Mouse (Mus musculus): ENCODE measurements at regions not wholly inside any gene's neighbourhood (a gene's known extent, or its start where the extent isn't known, plus 50 kb on each side); places are given as distances from the start of the nearest gene placed in this dataset.

DNA sequence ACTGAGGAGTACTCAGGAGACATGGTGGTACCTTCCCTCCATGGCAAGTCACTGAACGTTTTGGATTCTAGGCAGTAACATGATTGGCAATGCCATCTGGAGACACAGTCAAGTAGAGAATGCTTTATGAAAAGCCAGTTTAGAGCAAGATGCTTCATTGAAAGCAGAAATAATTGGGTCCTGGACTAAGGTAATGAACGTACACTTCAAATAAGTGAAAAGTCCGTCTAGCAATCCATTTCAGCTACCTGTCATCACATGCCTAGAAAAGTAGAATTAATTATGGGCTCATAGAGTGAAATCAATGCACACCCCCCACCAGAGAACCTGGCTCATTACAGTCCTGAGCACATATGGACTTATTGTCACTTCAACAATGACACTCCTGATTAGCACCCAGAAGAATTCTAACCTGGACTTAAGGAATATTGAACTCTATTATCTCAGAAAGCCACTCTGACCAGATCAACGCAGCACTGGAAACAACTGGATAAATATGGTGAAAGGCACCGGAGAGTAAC is 263.8 kb downstream of the Dcdc2c start:
- TF ChIP-seq CTCF (IDR thresholded peaks at IDR 0.05; ENCODE audit: control insufficient read depth, insufficient read depth, insufficient replicate concordance, low read depth, low read length) (no peak), POLR2A (IDR thresholded peaks at IDR 0.05; ENCODE audit: control insufficient read depth, low read depth, low read length) (no peak)

Data from testis, adult 2 months (tissue).